Mouse (Mus musculus): ENCODE data around the gene Pola2.
A peak's percentile ranks its signal among the peaks of the same experiment; 100 is the strongest.

DNA sequence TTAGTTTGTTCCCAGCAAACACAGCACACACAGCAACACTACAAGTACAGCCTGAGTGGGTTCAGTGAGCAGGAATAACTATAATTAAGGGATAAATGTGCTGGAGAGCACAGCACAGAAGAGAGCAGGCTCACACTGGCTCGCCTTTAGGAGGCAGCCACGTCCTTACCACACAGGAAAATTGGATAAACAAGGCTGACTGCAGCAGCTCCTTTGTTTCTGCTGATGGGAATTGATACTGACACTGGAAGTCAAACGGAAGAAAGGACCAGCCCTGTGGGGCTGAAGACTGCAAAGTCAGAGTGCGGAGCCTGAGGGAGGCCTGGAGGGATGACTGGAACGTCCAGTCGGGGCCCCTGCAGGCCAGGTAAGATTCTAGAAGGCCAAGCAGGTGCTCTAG, 53.8 kb downstream of the Pola2 start:
- TF ChIP-seq POLR2A (IDR thresholded peaks at IDR 0.05; ENCODE audit: low read depth, low read length), result no peak
- peak; percentile 28; the same call in 1 of the 2 replicates for TF ChIP-seq CTCF (conservative IDR thresholded peaks at IDR 0.05; ENCODE audit: insufficient read depth, insufficient read length, low read depth, low read length)

All from kidney, adult 2 months (tissue).